Mouse (Mus musculus) intestine, postnatal 0 days (tissue): ENCODE measurements at regions not wholly inside any gene's neighbourhood (a gene's known extent, or its start where the extent isn't known, plus 50 kb on each side); places are given as distances from the start of the nearest gene placed in this dataset.

Experiments
- ATAC-seq: fragments of 200-750 bp; cut with Nextera tagmentation; 2 replicates; pipeline ENCODE4 v1.8.0; 2017; ENCODE audit warnings: mild to moderate bottlenecking, moderate TSS enrichment, moderate library complexity
- H3K27ac ChIP-seq: fragments of 300-500 bp; sonication (generic); 2 replicates; pipeline ENCODE4 v1.5.1; 2014; ENCODE audit warnings: mild to moderate bottlenecking, low read depth, low read length, moderate library complexity
- H3K27me3 ChIP-seq: fragments of 300-500 bp; sonication (generic); replicated peaks from 2 replicates; pipeline ENCODE4 v1.6.1; 2014; ENCODE audit warnings: low read length, mixed read lengths; ENCODE audit not compliant: control insufficient read depth, insufficient read depth
- H3K36me3 ChIP-seq: fragments of 300-500 bp; sonication (generic); 2 replicates; pipeline ENCODE4 v1.6.1; 2014; ENCODE audit warnings: mild to moderate bottlenecking, moderate library complexity; ENCODE audit not compliant: control insufficient read depth, insufficient read depth
- H3K4me1 ChIP-seq: fragments of 300-500 bp; sonication (generic); replicated peaks from 2 replicates; pipeline ENCODE4 v1.6.1; 2014; ENCODE audit warnings: antibody characterized with exemption, low read length, mixed read lengths; ENCODE audit not compliant: control insufficient read depth, insufficient read depth
- H3K4me2 ChIP-seq: fragments of 300-500 bp; sonication (generic); replicated peaks from 2 replicates; pipeline ENCODE4 v1.6.1; 2014; ENCODE audit warnings: low read depth, mild to moderate bottlenecking, moderate library complexity
- H3K4me3 ChIP-seq: fragments of 300-500 bp; sonication (generic); 2 replicates; pipeline ENCODE4 v1.5.1; 2014; ENCODE audit warnings: low read depth, low read length
- H3K9ac ChIP-seq: fragments of 300-500 bp; sonication (generic); 2 replicates; pipeline ENCODE4 v1.6.1; 2014; ENCODE audit warnings: mild to moderate bottlenecking, low read depth, low read length
- H3K9me3 ChIP-seq: fragments of 300-500 bp; sonication (generic); 2 replicates; pipeline ENCODE4 v1.6.1; 2016; ENCODE audit warnings: mixed run types; ENCODE audit not compliant: control insufficient read depth
- CTCF ChIP-seq: sonication (generic); IDR thresholded peaks from 2 replicates; pipeline ENCODE4 v1.5.1; 2016; ENCODE audit warnings: low read depth, mild to moderate bottlenecking, control low read depth, antibody characterized with exemption, moderate library complexity
- WGBS: fragments of 180-500 bp; shearing (Covaris S2); extraction: QIAGEN DNeasy Blood & Tissue Kit; methylation state at CpG from one replicate; pipeline ENCODE4 v1.1.7; 2014; 5-methylcytosine and 5-hydroxymethylcytosine counted together

DNA sequence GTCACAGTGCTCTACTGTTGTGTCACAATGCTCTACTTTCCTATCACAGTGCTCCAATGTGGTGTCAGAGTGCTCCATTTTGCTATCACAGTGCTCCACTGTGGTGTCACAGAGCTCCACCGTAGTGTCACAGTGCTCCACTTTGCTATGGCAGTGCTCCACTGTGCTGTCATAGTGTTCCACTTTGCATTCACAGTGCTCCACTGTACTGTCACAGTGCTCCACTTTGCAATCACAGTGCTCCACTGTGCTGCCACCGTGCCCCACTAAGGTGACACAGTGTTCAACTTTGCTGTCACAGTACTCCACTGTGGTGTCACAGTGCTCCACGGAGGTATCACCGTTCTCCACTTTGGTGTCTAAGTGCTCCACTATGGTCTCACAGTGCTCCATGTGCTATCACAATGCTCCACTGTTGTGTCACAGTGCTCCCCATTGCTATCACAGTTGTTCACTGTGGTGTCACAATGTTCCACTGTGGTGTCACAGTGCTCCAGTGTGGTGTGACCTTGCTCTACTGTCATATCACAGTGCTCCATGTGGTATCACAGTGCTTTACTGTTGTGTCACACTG is 78.9 kb upstream of the Trpm1 start:
- TF ChIP-seq CTCF = no peak
- Histone ChIP-seq H3K4me1 (no peaks in the 10 kb centered on the region), H3K4me2 (no peak overlapping the region), H3K27me3 (no peaks in the 10 kb centered on the region), H3K9ac (no peak overlapping the region), H3K9me3 (no peaks in the 10 kb centered on the region), H3K27ac (no peak overlapping the region), H3K4me3 (no peak overlapping the region), H3K36me3 (no peaks in the 10 kb centered on the region)
- 88% methylated on average over 4 of the region's 4 CpGs for WGBS
- no peak for ATAC-seq

DNA sequence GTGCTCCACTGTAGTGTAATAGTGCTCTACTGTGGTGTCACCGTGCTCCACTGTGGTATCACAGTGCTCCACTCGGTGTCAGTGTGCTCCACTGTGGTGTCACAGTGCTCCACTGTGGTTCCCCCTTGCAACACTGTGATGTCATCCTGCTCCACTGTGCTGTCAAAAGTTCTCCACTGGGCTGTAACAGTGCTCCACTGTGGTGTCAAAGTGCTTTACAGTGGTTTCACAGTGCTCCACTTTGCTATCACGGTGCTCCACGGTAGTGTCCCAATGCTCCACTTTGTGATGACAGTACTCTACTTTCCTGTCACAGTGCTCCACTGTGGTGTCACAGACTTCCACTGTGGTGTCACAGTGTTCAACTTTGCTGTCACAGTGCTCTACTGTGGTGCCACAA is 79.4 kb upstream of the Trpm1 start:
- WGBS = 92% methylated on average over 4 of the region's 4 CpGs
- Histone ChIP-seq H3K27me3 (no peaks in the 10 kb centered on the region), H3K9ac (no peak overlapping the region), H3K4me1 (no peaks in the 10 kb centered on the region), H3K27ac (no peak overlapping the region), H3K4me3 (no peak overlapping the region), H3K9me3 (no peaks in the 10 kb centered on the region), H3K36me3 (no peaks in the 10 kb centered on the region), H3K4me2 (no peak overlapping the region)
- TF ChIP-seq CTCF = no peak
- no peak for ATAC-seq

GRCm38 (mm10) chr7:64073781-64074180 is 79.9 kb upstream of the Trpm1 start:
- Histone ChIP-seq H3K9ac (no peak overlapping the region), H3K27ac (no peak overlapping the region), H3K36me3 (no peaks in the 10 kb centered on the region), H3K4me3 (no peak overlapping the region), H3K9me3 (no peaks in the 10 kb centered on the region), H3K4me1 (no peaks in the 10 kb centered on the region), H3K27me3 (no peaks in the 10 kb centered on the region), H3K4me2 (no peak overlapping the region)
- ATAC-seq = no peak
- 89% methylated on average over 3 of the region's 3 CpGs for WGBS
- no peak for TF ChIP-seq CTCF

DNA sequence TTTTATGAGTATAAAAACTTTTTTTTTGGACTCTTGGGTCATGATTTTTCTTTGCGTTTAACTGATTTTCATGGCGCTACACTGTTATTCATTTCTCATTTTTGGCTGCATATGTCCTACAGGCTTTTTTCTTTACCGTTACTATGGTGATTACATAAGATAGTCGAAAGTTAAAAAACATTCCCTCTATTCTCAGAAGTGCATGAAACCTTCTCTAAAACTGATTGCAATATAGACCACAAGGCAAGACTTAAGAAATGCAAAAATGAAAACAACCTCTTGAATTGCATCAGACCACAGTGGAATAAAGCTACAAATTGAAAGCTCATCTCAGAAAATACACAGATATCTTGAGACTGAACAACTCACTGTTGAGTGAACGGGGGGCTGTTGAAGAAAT is 82.7 kb upstream of the Trpm1 start:
- TF ChIP-seq CTCF = no peak
- no peak overlapping the region for H3K4me2 ChIP-seq
- H3K36me3 ChIP-seq = no peaks in the 10 kb centered on the region

GRCm38 (mm10) chr7:64065529-64066247 is 87.9 kb upstream of the Trpm1 start:
- Histone ChIP-seq H3K9me3 (no peaks in the 10 kb centered on the region), H3K36me3 (no peaks in the 10 kb centered on the region), H3K27ac (no peak overlapping the region), H3K4me1 (no peaks in the 10 kb centered on the region), H3K27me3 (no peaks in the 10 kb centered on the region), H3K4me3 (no peak overlapping the region), H3K4me2 (no peak overlapping the region), H3K9ac (no peak overlapping the region)
- 82% methylated on average over 23 of the region's 23 CpGs for WGBS
- TF ChIP-seq CTCF = no peak
- ATAC-seq = no peak

More for the DNA sequence above, 82.7 kb upstream of the Trpm1 start:
- Histone ChIP-seq H3K4me1 (no peaks in the 10 kb centered on the region), H3K9me3 (no peaks in the 10 kb centered on the region), H3K27me3 (no peaks in the 10 kb centered on the region), H3K27ac (no peak overlapping the region), H3K9ac (no peak overlapping the region), H3K4me3 (no peak overlapping the region)
- no peak for ATAC-seq
- WGBS = 90% methylated on average over 5 of the region's 5 CpGs

DNA sequence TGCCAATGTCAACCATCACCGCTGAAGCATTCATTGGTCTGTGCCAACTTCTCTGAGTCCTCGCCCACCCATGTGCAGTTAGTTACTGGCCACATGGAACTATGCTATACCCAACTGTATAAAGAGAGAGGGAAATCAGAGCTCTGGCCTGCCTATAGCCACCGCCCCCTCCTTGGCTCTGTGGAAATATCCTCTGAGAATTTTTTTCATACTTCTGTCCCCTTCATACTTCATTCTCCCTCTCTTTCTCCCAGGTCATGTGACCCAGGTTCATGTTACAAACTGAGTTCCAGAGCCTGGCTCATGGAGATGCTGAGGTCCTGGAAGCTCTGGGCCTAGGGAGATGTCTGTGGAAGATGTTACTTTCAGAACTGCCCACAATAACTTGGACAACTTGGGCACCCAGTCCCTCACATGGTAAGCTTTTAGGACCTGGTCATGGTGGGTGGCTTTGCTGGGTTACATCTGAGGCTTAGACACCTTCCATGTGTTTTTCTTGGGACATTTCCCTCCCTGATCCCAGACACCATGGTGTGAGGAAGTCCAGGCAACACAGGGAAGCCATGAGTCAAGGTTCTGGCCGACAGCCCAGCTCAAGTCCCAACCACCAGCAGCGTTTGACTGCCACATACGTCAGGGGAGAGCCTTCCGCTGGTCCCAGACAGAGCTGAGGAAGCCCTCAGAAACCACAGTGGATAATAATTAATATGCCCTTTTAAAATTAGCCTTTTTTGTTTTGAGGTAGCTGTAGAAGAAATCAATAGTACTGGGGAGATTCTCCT is 89.0 kb upstream of the Trpm1 start:
- no peak for ATAC-seq
- TF ChIP-seq CTCF = no peak
- H3K27me3 ChIP-seq = no peaks in the 10 kb centered on the region
- H3K4me3 ChIP-seq = no peak overlapping the region
- H3K27ac ChIP-seq = no peak overlapping the region
- no peaks in the 10 kb centered on the region for H3K36me3 ChIP-seq
- no peak overlapping the region for H3K9ac ChIP-seq
- no peaks in the 10 kb centered on the region for H3K4me1 ChIP-seq
- no peak overlapping the region for H3K4me2 ChIP-seq
- no peaks in the 10 kb centered on the region for H3K9me3 ChIP-seq
- WGBS = 64% methylated on average over 7 of the region's 7 CpGs
